Mouse (Mus musculus) erythroblast, adult 5-6 weeks (primary cell): ENCODE results near the gene Gm45234. TPM values are rescaled to one million over a fixed set of nuclear protein-coding genes. Genes with fewer than 3 reads are reported as not detected.

Source experiments
- ATAC-seq: replicated peaks from 2 replicates; pipeline ENCODE4 v1.8.0; 2016; ENCODE audit warnings: moderate number of reproducible peaks, mild to moderate bottlenecking, moderate TSS enrichment, inconsistent platforms; ENCODE audit not compliant: poor library complexity, low FRiP score, severe bottlenecking
- total RNA-seq, 2 experiments: library from RNA; stranded (forward) in 1 of 2; stranded (reverse) in 1 of 2; fragments of 150-400 nt in 1 of 2; fragments of 200-764, 138-1000 nt in 1 of 2; gene quantifications; 2 replicates each; pipeline versions ENCODE4 v1.2.3 to v1.2.4; 2015 to 2017; ENCODE audit warnings: low replicate concordance in 2 of 2

Gm45234 gene
- total RNA-seq, 2 experiments from 2014 or later: not detected

DNA sequence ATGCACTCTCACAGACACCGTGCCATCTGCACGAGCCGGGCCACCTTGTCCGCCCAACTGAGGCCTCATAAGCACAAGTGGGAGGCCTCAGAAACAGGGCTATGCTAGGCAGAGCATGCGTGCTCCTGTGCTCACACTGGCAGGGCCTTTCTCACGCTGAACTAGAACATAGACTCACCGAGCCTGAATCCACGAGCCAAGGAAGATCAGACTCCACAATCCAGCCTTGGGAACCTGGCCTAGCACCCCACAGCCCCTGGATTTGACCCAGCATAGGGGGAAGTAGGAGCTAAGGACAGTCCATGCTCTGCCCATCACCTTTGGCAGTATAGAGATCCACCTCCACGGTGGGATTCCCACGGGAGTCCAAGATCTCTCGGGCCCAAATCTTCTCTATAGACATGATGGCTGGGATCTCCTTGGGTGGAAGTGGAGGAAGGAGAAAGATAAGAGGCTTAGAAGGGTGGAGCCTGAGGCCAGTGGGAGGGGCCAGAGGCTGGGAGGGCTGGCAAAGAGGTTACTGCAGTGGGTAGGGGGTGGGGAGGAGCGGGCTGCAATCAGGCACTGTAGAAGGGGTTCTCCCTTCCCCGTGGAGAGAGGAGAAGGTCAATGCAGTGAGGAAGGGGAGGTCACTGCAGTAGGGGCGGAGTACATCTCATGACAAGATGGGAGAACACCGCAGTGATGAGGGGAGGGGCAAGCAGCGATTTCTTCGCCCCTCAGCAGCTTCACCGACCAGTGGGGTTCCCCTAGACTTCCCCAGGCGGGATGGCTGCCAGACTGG lies 12.3 kb upstream of the Gm45234 start:
- no peak for ATAC-seq

DNA sequence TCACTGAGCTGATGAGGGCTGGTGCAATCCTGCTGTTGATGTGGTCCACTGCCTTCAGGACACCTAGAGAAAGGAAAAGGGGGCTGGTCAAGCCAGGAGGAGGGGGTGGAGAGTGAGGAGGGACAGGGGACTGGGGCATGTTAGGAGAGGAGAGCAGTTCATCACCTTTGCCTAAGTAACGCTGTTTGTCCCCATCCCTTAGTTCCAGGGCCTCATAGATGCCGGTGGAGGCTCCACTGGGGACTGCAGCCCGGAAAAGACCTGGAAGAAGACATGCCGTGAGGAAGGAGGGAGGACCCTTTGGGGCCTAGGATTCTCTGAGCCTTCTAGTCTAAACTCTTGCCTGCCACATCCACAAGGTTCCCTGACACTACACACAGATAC lies 11.7 kb upstream of the Gm45234 start:
- no peak for ATAC-seq

DNA sequence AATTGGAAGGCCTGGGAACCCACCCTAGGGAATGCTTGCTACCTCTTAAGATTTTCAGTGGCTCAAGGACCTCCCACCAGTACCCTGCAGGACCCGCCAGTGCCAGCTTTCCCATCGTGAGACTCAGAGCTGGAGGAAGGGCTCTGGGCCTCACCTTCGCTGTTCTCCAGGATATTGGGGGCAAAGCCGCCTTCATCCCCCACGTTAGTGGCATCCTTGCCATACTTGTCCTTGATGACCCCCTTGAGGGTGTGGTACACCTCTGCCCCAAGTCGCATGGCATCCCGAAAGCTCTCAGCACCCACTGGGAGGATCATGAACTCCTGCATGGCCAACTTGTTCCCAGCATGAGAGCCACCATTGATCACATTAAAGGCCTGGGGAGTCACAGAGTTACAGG lies 10.1 kb upstream of the Gm45234 start:
- ATAC-seq: no peak

DNA sequence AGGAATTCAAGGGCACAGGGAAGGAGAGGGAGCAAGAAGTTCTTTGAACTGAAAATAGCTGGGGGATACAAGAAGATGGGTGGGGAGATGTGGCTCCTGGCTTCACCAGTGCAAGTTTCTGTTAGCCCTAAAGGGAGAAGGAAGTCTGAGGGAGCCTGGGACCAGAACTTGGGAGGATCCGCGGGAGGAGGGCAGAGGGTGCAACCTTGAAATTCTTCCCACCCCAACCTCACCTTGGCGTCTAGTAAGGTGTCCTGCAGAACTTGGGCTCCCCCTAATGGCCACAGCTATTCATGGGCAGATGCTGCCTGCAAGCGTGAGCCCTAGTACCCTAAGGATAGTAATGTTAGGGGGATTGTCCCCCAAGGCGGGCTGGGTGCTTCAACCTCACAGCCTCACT lies 3.4 kb upstream of the Gm45234 start:
- ATAC-seq: peak; percentile 84

DNA sequence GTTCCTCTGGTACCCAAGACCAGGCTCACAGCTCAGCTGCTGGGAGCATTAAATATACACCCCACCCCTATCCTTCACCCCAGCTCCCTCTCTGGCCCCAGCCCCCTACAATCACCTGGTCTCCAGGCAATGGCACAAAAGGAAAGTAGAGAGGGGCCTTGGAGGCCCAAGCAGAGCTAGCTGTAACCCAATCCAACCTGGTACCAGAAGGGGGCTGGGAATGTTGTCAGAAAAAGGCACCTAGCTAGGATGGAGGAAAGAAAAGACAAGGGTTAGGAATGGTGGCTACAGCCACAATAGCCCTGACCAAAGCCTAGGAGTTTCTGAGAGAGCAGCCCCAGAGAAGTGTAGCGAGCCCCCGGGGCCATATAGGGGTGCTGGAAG lies 3.0 kb upstream of the Gm45234 start:
- ATAC-seq: no peak

DNA sequence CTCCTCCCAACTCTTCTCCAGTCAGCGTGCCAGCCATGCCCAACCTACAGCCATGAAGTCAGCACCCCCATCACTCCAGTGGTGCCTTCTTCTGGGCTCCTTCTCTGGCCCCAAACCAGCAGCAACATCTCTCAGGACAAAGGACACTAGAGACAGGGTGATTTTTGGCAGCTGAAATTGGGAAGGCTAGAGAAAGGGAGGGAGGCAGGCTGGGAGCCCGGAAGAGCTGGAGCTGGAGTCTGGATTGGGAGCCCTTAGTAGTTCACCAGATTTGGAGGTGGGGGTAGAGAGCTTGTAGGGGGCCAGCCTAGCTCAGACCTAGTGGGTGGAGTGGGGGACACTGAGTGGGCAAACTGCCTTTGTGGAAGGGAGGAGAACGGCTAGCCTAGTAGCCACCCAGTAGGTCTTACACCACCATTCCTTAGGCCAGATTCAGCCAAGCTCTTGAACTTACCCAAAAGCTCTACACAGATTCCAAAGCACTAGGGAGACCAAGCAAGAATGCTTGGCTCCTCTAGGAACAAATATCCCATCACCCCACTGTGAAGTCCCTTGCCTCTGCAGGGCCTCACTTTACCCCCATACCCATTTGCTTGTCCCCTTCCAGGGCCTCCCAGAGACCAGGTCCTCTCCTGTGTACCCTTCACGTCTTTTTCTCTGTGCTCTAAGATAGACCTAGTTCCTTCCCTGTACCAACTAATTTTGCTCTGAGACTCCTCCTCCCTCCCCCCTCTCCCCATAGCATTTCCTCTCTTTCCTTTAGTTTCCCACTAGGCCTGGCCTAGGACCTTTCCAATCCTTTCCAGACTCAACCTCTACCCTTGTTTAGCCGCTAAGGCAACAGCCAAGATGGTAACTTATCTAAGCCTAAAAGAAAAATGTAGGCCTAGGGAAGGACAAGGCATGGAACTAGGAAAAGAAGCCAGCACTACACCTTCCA lies 2.4 kb upstream of the Gm45234 start:
- no peak for ATAC-seq

DNA sequence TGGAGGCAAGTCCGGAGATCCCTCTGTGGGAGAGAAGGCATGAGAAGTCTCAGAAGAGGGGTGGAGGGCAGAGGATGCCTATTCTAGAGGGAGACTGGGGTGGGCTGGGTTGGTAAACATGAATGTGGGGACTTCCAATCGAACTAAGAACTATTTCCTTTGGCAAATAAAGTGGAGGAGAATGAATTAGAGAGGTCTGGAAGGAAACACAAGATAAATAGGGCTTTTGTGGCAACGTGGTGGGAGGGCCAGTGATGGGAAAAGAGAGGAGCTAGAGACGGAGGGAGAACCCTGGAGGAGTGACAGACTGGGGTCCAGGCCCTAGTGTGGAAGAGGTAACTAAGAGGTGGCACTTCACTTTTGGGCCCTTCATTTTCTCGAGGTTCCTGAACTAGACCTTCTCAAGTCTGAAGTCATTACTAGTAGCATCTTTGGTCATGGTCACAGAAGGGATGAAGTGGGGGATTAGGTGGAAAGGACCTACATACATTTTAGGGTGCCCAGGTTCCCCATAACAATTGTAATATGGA lies 1.6 kb upstream of the Gm45234 start:
- no peak for ATAC-seq

DNA sequence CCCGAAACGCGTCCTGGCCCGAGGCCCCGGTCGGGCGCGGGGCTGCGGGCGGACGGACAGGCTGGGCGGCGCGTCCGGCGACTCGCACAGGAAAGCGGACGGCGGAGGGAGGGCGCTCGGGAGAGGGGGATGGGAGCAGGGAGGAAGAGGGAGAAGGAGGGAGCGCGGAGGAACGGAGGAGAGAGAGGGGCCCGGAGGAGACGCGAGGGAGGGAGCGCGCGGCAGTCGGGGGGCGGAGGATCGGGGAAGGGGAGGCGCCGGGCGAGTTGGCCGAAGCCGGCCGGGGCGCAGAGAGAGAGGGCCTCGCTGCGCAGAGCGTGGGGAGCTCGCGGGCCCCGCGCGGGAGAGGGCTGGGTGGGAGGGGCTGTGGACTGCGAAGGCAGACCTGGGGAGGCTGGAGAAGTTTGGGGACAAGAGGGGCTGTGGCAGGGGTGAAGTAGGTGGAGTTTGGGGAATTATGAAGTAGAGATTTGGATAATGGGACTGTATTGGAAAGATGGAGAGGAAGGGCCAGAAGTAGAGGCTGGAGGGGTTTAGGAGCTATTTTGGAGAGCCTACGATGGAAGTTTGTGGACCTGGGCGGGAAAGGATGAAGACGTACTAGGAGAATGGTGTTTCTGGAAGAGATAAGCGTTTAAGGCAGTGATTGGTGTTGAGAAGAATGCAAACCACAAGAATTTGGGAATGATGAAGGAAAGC lies 980 bp upstream of the Gm45234 start:
- ATAC-seq: no peak

DNA sequence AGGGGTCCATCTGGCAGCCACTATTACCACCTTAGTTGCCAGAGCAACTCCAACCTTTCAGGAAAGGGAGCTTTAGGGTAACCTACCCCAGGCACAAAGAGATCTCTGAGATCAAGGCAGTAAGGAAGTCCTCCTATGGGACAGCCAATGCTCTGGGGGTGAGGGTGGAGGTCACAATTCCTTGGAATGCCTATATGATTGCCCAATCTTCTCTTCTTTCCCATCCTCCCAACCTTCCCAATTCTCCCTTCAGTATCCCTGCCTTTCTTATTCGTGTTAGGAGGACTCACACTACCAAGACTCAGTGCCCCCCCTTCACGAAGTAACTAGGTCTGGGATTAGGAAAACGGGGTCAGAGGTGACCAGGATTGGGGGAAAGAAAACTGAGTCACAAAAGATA lies 515 bp downstream of the Gm45234 start:
- no peak for ATAC-seq

DNA sequence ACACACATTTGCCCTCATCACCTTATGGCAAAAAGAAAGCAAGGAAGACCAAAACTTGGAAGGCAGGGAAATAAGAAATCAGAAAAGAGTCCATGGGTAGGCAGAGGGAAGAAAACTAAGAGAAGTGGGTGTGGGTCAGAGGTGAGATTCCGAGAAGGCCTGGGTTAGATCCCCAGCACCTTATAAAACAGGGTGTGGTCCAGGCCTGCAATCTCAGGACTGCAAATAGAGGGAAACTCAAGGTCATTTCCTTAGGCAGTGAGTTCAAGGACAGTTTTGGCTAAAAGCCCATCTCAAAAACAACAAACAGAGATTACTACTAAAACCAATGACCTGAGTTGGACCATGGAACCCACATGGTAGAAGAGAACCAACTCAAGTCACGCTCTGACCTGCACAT lies 2.0 kb downstream of the Gm45234 start:
- no peak for ATAC-seq

DNA sequence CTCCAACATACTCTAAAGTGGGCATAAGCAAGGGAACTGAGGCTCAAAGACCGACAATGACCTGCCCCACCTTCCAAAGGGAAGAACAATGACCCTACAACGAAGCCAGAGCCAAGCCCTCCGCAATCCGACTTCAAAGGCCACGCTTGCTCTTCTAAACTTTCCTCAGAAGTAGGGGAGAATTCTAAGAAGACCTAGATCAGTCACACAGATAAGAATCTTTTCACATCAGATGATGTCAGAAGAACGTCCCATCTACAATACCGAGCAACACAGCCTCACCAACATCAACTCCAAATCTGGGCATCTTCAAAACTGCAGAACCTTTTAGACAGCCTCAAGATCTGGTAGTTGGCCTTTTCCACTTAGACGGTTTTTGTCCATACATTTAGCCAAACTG lies 5.4 kb downstream of the Gm45234 start:
- ATAC-seq: no peak

DNA sequence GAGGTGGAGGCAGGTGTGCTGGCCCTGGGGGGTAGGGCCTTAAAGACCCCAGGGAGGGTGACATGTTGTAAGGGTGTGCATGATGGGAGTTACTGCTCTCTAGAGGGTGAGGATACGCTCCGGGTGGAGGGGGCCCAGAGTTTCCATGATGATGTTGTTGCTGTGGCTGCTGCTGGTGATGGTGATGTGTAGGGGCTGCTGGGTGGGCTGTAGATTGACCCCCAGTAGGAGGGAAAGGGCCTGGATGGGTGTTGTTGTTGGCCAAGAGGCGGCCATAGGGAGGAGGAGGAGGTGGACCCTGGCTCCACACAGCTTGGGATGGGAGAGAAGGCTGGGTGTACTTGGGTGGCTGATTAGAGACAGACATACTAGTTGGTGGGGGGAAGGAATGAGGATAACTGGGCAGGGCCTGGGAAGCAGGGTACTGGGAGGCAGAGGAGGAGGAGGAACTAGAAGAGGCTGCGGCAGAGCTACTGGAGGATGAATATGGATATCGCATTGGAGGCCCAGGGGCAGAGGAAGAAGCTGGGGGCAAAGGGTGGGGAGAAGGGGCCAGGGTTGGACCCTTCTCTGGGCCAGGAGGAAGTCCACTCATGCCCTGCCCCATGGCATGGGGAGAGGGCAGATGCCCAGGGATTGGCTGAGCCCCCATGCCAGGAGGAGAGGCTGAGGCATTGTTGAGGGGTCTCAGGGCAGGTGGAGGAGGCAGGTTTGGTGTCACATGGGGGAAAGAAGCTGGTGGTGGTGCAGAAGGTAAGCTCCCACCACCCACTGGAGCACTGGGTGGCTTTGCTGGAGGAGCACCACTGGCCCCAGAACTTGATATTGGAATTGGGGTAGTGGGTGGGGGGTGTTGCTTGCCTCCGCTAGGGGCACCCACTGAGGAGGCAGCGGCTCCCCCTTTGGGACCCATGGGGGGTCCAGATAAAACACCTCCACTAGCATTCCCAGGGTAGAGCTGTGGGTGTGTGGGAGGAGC lies 8.9 kb downstream of the Gm45234 start:
- ATAC-seq: no peak

DNA sequence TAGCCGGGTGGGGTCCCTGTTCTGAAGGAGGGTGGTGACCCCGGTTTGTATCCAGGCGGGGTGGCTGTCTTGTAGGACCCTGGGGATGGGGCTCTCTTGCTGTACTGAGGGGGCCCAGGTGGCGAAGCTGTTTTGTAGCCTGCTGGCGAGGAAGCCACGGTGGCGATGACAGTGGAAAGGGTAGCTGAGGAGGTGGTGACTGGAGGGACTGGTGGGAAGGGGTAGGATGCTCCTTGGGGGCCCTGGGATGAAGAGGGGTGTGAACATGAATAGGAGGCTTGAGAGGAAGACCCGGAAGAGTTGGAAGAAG lies 9.6 kb downstream of the Gm45234 start:
- ATAC-seq: no peak

DNA sequence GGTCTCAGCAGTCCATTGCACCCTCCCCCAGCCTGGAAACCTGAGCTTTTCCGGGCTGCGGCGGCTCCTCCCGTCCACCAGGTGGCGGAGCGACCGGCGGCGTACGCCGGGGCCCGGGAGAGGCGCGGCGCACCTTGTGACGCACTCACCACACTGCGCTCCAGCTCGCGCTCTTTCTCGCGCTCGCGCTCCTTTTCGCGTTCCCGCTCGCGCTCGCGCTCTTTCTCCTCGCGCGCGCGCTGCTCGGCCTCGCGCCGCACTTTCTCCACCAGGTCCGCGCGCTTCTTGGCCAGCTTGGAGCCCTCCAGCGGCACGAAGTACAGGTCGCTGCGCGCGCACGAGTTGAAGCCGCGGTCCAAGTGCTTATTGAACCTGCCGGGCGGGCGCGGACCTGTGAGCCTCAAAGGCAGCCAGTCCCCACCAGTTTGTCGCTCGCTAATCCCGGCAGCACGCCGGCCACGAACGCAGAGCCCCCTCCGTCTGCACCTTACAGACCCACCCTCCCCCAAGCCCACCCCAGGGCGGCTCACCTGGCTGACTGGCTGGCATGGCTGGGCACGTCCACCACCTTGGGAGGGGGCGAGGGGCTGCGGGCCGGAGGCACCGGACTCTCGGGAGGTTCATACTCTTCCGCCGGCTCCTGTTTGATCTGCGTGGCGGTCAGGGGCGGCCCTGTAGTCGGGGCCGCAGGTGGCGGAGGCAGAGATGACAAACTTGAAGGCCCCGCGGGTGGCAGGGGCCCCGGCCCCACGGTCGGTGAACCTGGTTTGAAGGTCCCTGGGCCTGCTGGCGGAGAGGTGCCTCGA lies 10.1 kb downstream of the Gm45234 start:
- ATAC-seq: peak; percentile 72

DNA sequence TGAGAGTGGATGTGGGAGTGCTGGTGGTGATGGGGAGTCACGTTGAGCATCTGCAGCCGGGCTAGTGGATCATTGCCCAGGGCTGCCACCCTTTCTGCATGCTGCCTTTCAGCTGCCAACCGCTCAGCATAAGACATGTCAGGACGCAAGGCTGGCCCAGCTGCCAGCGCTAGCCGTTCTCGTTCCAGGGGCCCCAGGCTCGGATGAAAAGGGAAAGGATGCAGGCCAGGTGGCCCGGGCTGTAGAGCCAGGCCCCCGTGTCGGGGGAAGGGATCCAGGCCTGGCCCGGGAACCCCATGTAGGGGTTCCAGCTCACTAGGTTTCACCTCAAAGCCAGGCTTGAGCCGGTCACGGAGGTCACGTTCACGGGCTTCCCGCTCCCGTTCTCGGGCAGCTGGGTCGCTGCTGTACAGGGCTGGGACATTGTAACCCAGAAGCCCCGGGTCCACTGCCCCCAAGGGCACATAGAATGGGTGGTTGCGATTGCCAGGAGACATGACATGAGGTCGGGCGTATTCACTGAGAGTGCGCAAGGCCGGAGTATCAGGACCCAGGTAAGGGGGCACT lies 11.0 kb downstream of the Gm45234 start:
- ATAC-seq: no peak

DNA sequence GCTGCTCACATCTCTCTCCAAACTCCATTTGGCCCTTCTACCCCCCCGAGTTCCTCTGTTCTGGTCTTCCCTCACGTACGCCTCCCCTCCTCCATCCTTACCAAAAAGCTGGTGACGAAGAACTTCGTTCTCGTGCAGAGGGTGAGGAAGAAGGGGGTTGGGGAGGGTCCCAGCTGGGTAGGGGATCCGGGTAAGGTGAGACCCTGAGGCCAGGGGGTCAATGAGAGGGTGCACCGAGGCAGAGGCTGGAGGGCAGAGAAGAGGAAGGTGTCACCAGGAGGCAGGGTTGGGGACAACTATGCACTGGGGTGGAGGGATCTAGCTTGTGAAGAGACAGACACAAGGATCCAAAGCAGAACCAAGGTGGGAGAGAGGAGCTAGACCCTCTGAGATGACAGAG lies 12.2 kb downstream of the Gm45234 start:
- no peak for ATAC-seq

DNA sequence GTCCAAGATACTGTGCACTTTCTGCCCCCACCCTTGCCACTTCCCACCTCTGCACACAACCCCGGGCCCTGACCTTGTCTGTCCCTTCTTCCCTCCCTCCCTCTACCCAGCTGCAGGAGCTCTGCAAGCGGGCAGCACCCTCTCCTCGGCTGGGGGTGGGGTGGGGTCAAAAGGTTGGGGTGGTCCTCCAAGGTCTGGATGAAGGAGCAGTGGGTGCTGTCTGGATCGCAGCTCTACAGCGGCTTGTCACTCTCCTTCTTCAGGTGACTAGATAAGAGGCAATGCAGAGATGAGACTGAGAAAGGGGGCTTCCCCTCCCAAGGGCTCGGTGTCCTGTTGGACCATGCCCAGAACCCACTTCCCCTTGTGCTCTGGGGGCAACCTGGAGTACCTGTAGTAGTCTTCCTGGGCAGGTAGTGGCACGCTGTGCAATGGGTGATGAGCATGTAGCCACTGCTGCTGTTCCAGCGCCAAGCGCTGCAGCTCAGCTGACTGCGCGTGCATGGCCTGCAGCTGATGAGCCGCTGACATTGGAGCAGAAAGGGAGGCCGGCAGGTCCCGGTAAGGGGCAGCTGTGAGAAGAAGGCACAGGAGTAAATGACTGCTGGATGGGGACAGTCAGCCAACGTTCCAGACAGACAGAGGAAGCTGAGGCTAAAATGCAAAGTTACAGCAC lies 12.8 kb downstream of the Gm45234 start:
- ATAC-seq: no peak

DNA sequence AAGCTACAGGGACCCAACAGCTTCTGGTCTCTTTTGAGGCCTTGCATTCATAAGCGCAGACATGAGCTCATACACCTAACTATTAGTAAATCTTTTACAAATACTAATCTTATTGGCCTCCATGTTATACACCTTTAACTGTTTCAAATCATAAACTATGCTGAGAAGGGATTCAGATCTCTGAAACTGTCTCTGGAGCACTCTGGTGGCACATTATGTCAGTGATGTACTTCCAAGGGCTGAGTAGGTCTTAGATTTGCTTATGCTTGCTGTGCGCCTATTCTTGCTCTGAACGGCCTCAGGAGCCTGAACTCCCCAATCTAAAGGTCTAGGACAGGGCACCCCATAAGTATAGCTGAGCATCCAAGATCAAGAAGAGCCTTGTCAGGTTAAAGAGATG lies 14.0 kb downstream of the Gm45234 start:
- ATAC-seq: no peak
